Mouse (Mus musculus) intestine, embryonic 16.5 days (tissue): ENCODE measurements around the gene Dtymk. TPM values are rescaled to one million over a fixed set of nuclear protein-coding genes. Genes with fewer than 3 reads are reported as not detected.
"Not testable (repeated sequence)": the region's sequence is repeated elsewhere in the genome, so short reads cannot be mapped to it uniquely, and the experiment has no call there.

Source experiments
- ATAC-seq: fragments of 200-750 bp; cut with Nextera tagmentation; 2 replicates; pipeline ENCODE4 v1.8.0; 2017; ENCODE audit warnings: moderate TSS enrichment, moderate library complexity
- H3K27ac ChIP-seq: fragments of 300-500 bp; sonication (generic); 2 replicates; pipeline ENCODE4 v1.5.1; 2014; ENCODE audit warnings: mild to moderate bottlenecking, low read length
- H3K27me3 ChIP-seq: fragments of 300-500 bp; sonication (generic); replicated peaks from 2 replicates; pipeline ENCODE4 v1.6.1; 2014; ENCODE audit warnings: low read length, control low read depth, mixed read lengths; ENCODE audit not compliant: control insufficient read depth, insufficient read depth
- H3K36me3 ChIP-seq: fragments of 300-500 bp; sonication (generic); 2 replicates; pipeline ENCODE4 v1.6.1; 2014; ENCODE audit warnings: low read length, control low read depth; ENCODE audit not compliant: control insufficient read depth, insufficient read depth
- H3K4me1 ChIP-seq: fragments of 300-500 bp; sonication (generic); 2 replicates; pipeline ENCODE4 v1.6.1; 2014; ENCODE audit warnings: low read length, control low read depth, mixed read lengths; ENCODE audit not compliant: control insufficient read depth, insufficient read depth
- H3K4me2 ChIP-seq: fragments of 300-500 bp; sonication (generic); 2 replicates; pipeline ENCODE4 v1.6.1; 2014; ENCODE audit warnings: low read depth, low read length, control low read depth
- H3K4me3 ChIP-seq: fragments of 300-500 bp; sonication (generic); 2 replicates; pipeline ENCODE4 v1.5.1; 2014; ENCODE audit warnings: mild to moderate bottlenecking, low read length
- H3K9ac ChIP-seq: fragments of 300-500 bp; sonication (generic); 2 replicates; pipeline ENCODE4 v1.6.1; 2014; ENCODE audit warnings: low read depth, low read length
- H3K9me3 ChIP-seq: fragments of 300-500 bp; sonication (generic); 2 replicates; pipeline ENCODE4 v1.6.1; 2016; ENCODE audit warnings: low read length, control low read depth; ENCODE audit not compliant: control insufficient read depth
- WGBS: fragments of 180-500 bp; shearing (Covaris S2); extraction: QIAGEN DNeasy Blood & Tissue Kit; methylation state at CpG from one replicate; pipeline ENCODE4 v1.1.7; 2014; 5-methylcytosine and 5-hydroxymethylcytosine counted together
- polyA plus RNA-seq: library from polyadenylated mRNA; unstranded; fragments of >200 nt; fragmentation: Nextera tagmentation; extraction: Ambion mirVana; gene quantifications from 2 replicates; pipeline ENCODE4 v1.2.1, GENCODE M21; 2015

Gene Dtymk
- polyA plus RNA-seq, result 176 and 191 TPM in 2 replicates

GRCm38 (mm10) chr1:93801741-93802238, at the start of gene Dtymk:
Dtymk (minus strand) TSS chr1:93801934.
- H3K9ac ChIP-seq, result peak within 1 kb of the TSS; percentile 86
- peaks cover 30% of the 10 kb centered on the region for H3K4me1 ChIP-seq
- ATAC-seq, result peak; percentile 70
- H3K4me3 ChIP-seq, result peak within 1 kb of the TSS; percentile 84
- H3K9me3 ChIP-seq, result no peaks in the 10 kb centered on the region
- H3K27ac ChIP-seq, result peak within 1 kb of the TSS; percentile 85
- 0 out of 2 replicates have a peak, but pooled peaks cover 7% of the 10 kb centered on the region for H3K36me3 ChIP-seq
- H3K4me2 ChIP-seq, result peak within 1 kb of the TSS; percentile 79
- H3K27me3 ChIP-seq, result no peaks in the 10 kb centered on the region
- WGBS, result under 1% methylated on average over 42 of the region's 42 CpGs

DNA sequence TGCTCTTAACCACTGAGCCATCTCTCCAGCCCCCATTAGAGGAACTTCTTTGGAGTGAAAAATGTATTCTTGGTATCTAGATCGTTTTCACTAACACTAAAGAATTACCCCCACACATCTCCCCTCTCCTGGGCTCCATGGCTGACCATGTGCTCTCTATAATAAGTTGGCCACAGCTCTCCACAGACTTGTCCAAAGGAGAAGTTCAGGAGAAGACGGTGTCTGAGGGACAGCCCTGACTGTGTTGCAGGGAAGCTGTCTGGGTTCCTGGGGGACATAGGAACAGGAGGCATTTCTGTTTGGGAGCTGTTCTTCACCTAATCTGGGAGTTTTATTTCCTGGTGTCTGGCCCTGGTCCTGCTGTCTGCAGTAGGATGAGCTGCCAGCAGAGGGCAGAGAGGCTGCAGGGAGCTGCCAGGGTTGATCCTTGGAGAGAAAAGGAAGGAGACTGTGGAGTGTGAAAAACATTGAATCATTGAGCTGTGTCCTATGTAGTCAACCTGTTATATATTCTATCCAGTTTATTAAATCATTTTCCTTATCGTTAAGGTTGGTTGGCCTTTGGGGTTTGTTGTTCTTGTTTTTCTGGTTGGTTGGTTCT, 44.1 kb upstream of the Dtymk start:
- not testable (repeated sequence) for H3K36me3 ChIP-seq, H3K9me3 ChIP-seq, H3K27me3 ChIP-seq, H3K27ac ChIP-seq, H3K4me3 ChIP-seq, H3K4me1 ChIP-seq, H3K9ac ChIP-seq, H3K4me2 ChIP-seq
- ATAC-seq, result peak; percentile 82
- 63% methylated on average over 1 of the region's 3 CpGs for WGBS

DNA sequence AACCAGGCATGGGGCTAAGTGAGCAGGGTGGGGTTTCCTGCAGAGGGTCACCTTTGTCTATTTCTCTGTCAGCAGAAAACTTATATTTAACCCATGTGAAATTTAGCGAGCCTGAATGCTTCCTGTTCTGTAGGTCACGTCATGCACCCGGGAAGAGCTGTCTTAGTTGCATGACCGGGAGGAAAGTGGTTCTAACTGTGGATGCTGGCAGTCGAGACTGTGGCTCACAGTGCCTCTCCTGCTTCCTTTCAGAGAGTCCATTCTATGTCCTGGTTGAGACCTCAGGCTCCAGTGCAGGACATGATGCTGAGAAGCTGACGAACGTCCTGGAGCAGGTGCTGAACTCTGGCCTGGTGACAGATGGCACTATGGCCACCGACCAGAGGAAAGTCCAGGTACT, 36.8 kb upstream of the Dtymk start:
- WGBS, result 85% methylated on average over 7 of the region's 8 CpGs

GRCm38 (mm10) chr1:93837335-93837734, 35.6 kb upstream of the Dtymk start:
- Histone ChIP-seq H3K9ac (no peak overlapping the region), H3K27ac (no peak overlapping the region), H3K4me3 (no peak overlapping the region), H3K4me1 (no peaks in the 10 kb centered on the region), H3K36me3 (0 out of 2 replicates have a peak, but pooled peaks cover 3% of the 10 kb centered on the region), H3K9me3 (no peaks in the 10 kb centered on the region), H3K4me2 (no peak overlapping the region), H3K27me3 (no peaks in the 10 kb centered on the region)
- WGBS, result 94% methylated on average over 8 of the region's 8 CpGs
- no peak for ATAC-seq

More for the DNA sequence above, 36.8 kb upstream of the Dtymk start:
- not testable (repeated sequence) for H3K9ac ChIP-seq, ATAC-seq, H3K4me3 ChIP-seq, H3K4me2 ChIP-seq, H3K9me3 ChIP-seq, H3K4me1 ChIP-seq, H3K27me3 ChIP-seq, H3K36me3 ChIP-seq, H3K27ac ChIP-seq

- Histone ChIP-seq H3K9me3 (no peaks in the 10 kb centered on the region), H3K4me1 (no peaks in the 10 kb centered on the region), H3K4me2 (no peak overlapping the region), H3K9ac (no peak overlapping the region), H3K27ac (no peak overlapping the region), H3K27me3 (no peaks in the 10 kb centered on the region), H3K36me3 (0 out of 2 replicates have a peak, but pooled peaks cover 3% of the 10 kb centered on the region), H3K4me3 (no peak overlapping the region)
- no peak for ATAC-seq
- WGBS, result 97% methylated on average over 2 of the region's 2 CpGs
These were observed 34.8 kb upstream of the Dtymk start for GRCm38 (mm10) chr1:93836532-93836913.

GRCm38 (mm10) chr1:93835876-93836531, 34.3 kb upstream of the Dtymk start:
- H3K4me3 ChIP-seq, result no peak overlapping the region
- H3K4me2 ChIP-seq, result no peak overlapping the region
- ATAC-seq, result no peak
- H3K27me3 ChIP-seq, result no peaks in the 10 kb centered on the region
- 0 out of 2 replicates have a peak, but pooled peaks cover 3% of the 10 kb centered on the region for H3K36me3 ChIP-seq
- no peaks in the 10 kb centered on the region for H3K4me1 ChIP-seq
- WGBS, result 86% methylated on average over 6 of the region's 6 CpGs
- H3K9ac ChIP-seq, result no peak overlapping the region
- H3K27ac ChIP-seq, result no peak overlapping the region
- H3K9me3 ChIP-seq, result no peaks in the 10 kb centered on the region

DNA sequence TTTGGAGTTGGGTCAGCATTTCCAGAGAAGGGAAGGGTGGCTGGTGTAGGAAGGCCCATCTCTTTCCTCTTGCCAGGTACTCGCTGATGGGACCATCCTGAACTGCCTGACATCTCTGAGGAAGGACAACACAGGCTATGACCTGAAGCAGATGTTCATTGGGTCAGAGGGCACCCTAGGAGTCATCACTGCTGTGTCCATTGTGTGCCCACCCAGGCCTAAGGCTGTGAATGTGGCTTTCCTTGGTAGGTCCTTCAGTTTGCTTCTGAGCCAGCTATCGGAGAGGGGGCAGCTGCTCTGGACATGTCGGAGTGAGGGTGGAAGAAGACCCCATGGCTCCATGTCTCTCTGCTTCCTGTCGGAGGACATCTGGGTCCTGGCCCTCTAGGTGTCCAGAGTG, 33.5 kb upstream of the Dtymk start:
- no peak overlapping the region for H3K27ac ChIP-seq
- H3K4me2 ChIP-seq, result no peak overlapping the region
- no peak for ATAC-seq
- no peak overlapping the region for H3K4me3 ChIP-seq
- no peaks in the 10 kb centered on the region for H3K9me3 ChIP-seq
- H3K4me1 ChIP-seq, result no peaks in the 10 kb centered on the region
- H3K27me3 ChIP-seq, result no peaks in the 10 kb centered on the region
- WGBS, result 92% methylated on average over 4 of the region's 4 CpGs
- H3K9ac ChIP-seq, result no peak overlapping the region
- H3K36me3 ChIP-seq, result 0 out of 2 replicates have a peak, but pooled peaks cover 3% of the 10 kb centered on the region

GRCm38 (mm10) chr1:93834671-93835150, 33.0 kb upstream of the Dtymk start:
- Histone ChIP-seq H3K27ac (no peak overlapping the region), H3K4me2 (no peak overlapping the region), H3K36me3 (0 out of 2 replicates have a peak, but pooled peaks cover 3% of the 10 kb centered on the region), H3K27me3 (no peaks in the 10 kb centered on the region), H3K4me3 (no peak overlapping the region), H3K9me3 (no peaks in the 10 kb centered on the region), H3K4me1 (no peaks in the 10 kb centered on the region), H3K9ac (no peak overlapping the region)
- WGBS, result 79% methylated on average over 7 of the region's 7 CpGs
- ATAC-seq, result no peak

- H3K9ac ChIP-seq, H3K4me3 ChIP-seq, H3K4me2 ChIP-seq, H3K27ac ChIP-seq, H3K27me3 ChIP-seq, H3K36me3 ChIP-seq, H3K9me3 ChIP-seq, H3K4me1 ChIP-seq: not testable (repeated sequence)
- ATAC-seq, result peak; percentile 47; the same call in 1 of the 2 replicates
- 81% methylated on average over 1 of the region's 4 CpGs for WGBS
These were observed 31.1 kb upstream of the Dtymk start for GRCm38 (mm10) chr1:93832754-93833360.
